Mouse (Mus musculus) testis, adult 2 months (tissue): ENCODE measurements around the gene Col27a1.

ENCODE experiments used
- CTCF ChIP-seq: fragments of 200-500 bp; IDR thresholded peaks from 2 replicates; pipeline ENCODE4 v1.5.1; 2012; ENCODE audit warnings: low read depth, mild to moderate bottlenecking, inconsistent platforms, low read length, moderate library complexity; ENCODE audit not compliant: control insufficient read depth, insufficient read depth, insufficient replicate concordance
- POLR2A ChIP-seq: fragments of 200-500 bp; IDR thresholded peaks from 2 replicates; pipeline ENCODE4 v1.6.1; 2012; ENCODE audit warnings: low read depth, mild to moderate bottlenecking, inconsistent platforms, low read length, moderate library complexity; ENCODE audit not compliant: control insufficient read depth

- TF ChIP-seq CTCF (no peak), POLR2A (no peak)
These were observed 8.4 kb downstream of the Col27a1 start for GRCm38 (mm10) chr4:63222246-63222645.
